Mouse (Mus musculus): ENCODE data around the gene Olfr122.

DNA sequence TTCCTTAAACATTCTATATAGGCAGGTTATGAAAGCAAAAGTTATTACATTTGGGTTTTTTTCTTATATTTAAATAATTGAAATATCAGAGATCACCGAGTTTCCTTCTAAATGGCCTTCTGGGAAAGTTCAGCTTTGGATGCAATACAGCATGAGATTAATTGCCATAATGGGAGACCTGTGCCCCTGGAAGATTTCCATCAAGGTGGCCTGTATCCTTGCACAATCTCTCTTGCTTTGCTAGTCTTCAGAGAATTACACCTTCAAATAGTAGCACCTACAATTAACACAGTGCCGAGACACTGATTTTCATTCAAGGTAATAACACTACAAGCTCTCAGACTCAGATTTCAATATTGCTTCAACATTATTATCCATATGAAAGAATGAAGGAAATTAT lies 24.8 kb downstream of the Olfr122 start, which contains the start of gene Olfr123:
- no peak for TF ChIP-seq CTCF (IDR thresholded peaks at IDR 0.05; ENCODE audit: low read depth, low read length)
- no peak for TF ChIP-seq EP300 (IDR thresholded peaks at IDR 0.05; ENCODE audit: insufficient read depth, low read depth, low read length)
